In the genomic region with DNA sequence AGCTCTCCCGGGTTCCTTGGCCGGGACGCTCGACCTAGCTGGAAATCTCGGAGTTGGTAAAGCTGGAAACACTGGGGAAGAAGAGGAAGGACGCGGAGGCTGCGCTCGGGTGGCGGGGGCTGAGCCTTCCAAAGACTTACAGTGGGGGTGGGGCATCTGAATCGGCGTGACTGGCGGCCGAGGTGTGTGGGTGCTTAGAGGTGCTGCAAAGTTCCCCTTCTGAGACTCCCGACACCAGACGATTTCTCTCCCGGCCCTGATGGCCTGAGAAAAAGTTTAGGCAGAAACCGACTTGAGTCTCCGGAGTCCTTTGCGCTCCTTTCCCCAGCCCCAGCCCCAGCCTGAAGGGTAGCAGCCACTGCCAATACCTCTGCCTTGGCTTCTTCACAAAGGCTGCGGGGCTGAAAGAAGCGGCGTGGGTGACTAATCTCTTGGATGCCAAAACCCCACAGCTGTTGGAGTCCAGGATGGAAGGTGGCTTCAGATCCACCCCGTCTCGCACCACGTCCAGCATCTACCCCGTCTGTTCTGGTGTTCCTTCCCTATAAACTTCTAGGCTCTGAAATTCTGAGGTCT, we compare ENCODE assay signal across 8 mouse cellular contexts. TPM values are rescaled to one million over a fixed set of nuclear protein-coding genes. Genes with fewer than 3 reads are reported as not detected.
DNase-seq lines count a peak whose midpoint lies in the region; ATAC-seq and TF ChIP-seq lines count a peak whose summit lies in the region.

No protein-coding gene starts in this region.

- H3K9me3 ChIP-seq in ES-E14 (ENCODE audit: control insufficient read depth, insufficient read depth, low read depth, low read length) = no peaks in the 10 kb centered on the region
- H3K9me3 ChIP-seq in heart, embryonic 16.5 days (replicated peaks; ENCODE audit: control insufficient read depth, low read length) = no peaks in the 10 kb centered on the region
- no peaks in the 10 kb centered on the region for H3K9me3 ChIP-seq in megakaryocyte, embryonic 14.5 days

- no peaks in the 10 kb centered on the region for H3K27me3 ChIP-seq in heart, embryonic 16.5 days (ENCODE audit: control insufficient read depth, insufficient read depth, low read length)
- H3K27me3 ChIP-seq in megakaryocyte, embryonic 14.5 days (replicated peaks) = peaks cover 34% of the 10 kb centered on the region

- in situ Hi-C loops in ES-E14 (cut with MboI; ENCODE audit: low sequenced_read_pairs in 2 of 2, unreplicated experiment in 2 of 2) = no loop called here

- peaks cover 32% of the 10 kb centered on the region for H3K36me3 ChIP-seq in ES-E14 (ENCODE audit: control insufficient read depth, insufficient read depth, low read length, poor library complexity, severe bottlenecking)
- H3K36me3 ChIP-seq in heart, embryonic 16.5 days (ENCODE audit: control insufficient read depth, insufficient read depth) = peaks cover 24% of the 10 kb centered on the region
- H3K36me3 ChIP-seq in megakaryocyte, embryonic 14.5 days (replicated peaks; ENCODE audit: low read length) = peaks cover 36% of the 10 kb centered on the region

- peak; percentile 93 for DNase-seq in heart, adult 11 months
- DNase-seq in heart, postnatal 25 days (ENCODE audit: low spot score) = no peak
- no peak for DNase-seq in ES-E14 (ENCODE audit: low read depth, low spot score)
- peak; percentile 43 for DNase-seq in left cerebral cortex, postnatal 4 days

- WGBS in heart, embryonic 16.5 days = 1% methylated on average over 27 of the region's 27 CpGs

- H3K4me1 ChIP-seq in ES-E14 (ENCODE audit: control insufficient read depth in 2 of 2, insufficient read depth in 2 of 2, low read length in 2 of 2, poor library complexity in 1 of 2) = peaks cover 0 to 26% of the 10 kb centered on the region in 2 experiments; a peak in 2 of 4 replicates
- peaks cover 29% of the 10 kb centered on the region for H3K4me1 ChIP-seq in heart, embryonic 16.5 days (ENCODE audit: control insufficient read depth, insufficient read depth, low read length)
- H3K4me1 ChIP-seq in megakaryocyte, embryonic 14.5 days = peaks cover 89% of the 10 kb centered on the region

- intact Hi-C loops in heart, postnatal 25 days (cut with DNase I) = no loop called here
- intact Hi-C loops in left cerebral cortex, postnatal 4 days (cut with DNase I) = no loop called here

- ATAC-seq in common myeloid progenitor, adult 5-6 weeks (replicated peaks; ENCODE audit: low read depth, poor library complexity, severe bottlenecking) = peak; percentile 19; the same call in 1 of the 2 replicates
- ATAC-seq in heart, embryonic 16.5 days (replicated peaks; ENCODE audit: extremely low read depth, insufficient read depth, low FRiP score) = no peak; the same call in 1 of the 2 replicates
- ATAC-seq in monocyte, adult 5-6 weeks (replicated peaks; ENCODE audit: insufficient number of reproducible peaks, low FRiP score, low TSS enrichment, poor library complexity, severe bottlenecking) = no peak

- H3K27ac ChIP-seq in ES-E14 (ENCODE audit: insufficient read depth, low read depth, low read length, poor library complexity, severe bottlenecking) = no peak overlapping the region
- H3K27ac ChIP-seq in heart, embryonic 16.5 days (ENCODE audit: low read length) = peak overlapping the region; percentile 55

- peak overlapping the region; percentile 99 for H3K4me2 ChIP-seq in heart, embryonic 16.5 days (ENCODE audit: low read depth, low read length)

- H3K9ac ChIP-seq in ES-E14 (ENCODE audit: insufficient read depth, low read depth, low read length, poor library complexity, severe bottlenecking) = peak overlapping the region; percentile 81
- H3K9ac ChIP-seq in heart, embryonic 16.5 days (ENCODE audit: low read length) = peak overlapping the region; percentile 82

- peak overlapping the region; percentile 78 to 80 for H3K4me3 ChIP-seq in ES-E14 (ENCODE audit: insufficient read depth in 1 of 2, low read depth in 1 of 2, low read length in 2 of 2, poor library complexity in 1 of 2, severe bottlenecking in 1 of 2)
- H3K4me3 ChIP-seq in heart, embryonic 16.5 days (ENCODE audit: low read length) = peak overlapping the region; percentile 71
- H3K4me3 ChIP-seq in megakaryocyte, embryonic 14.5 days (replicated peaks) = peak overlapping the region; percentile 96

TF ChIP-seq in ES-E14, 5 proteins besides CTCF, POLR2A, EP300 and RAD21:
- TF ChIP-seq ZNF384 (IDR thresholded peaks at IDR 0.05; ENCODE audit: low read depth, low read length) (no peak), ZC3H11A (IDR thresholded peaks at IDR 0.05; ENCODE audit: borderline replicate concordance, low read depth, low read length) (no peak), MAFK (IDR thresholded peaks at IDR 0.05; ENCODE audit: insufficient read depth, low read depth, low read length) (no peak), CHD2 (IDR thresholded peaks at IDR 0.05; ENCODE audit: low read depth, low read length) (no peak), HCFC1 (IDR thresholded peaks at IDR 0.05; ENCODE audit: borderline replicate concordance, insufficient read depth, low read length) (no peak)

RNA-seq across cellular contexts. Expression of a gene that starts 0.7 kb away (rescaled TPM):
- total RNA-seq in heart, postnatal 25 days (2021) = 1 to 10 TPM; 5.3 to 5.8 TPM
- total RNA-seq in ES-E14 (2012; rRNA removed) = 16.7 and 40.0 TPM in 2 replicates
- 5.6 and 7.6 TPM in 2 replicates for total RNA-seq in common myeloid progenitor, adult 5-6 weeks (2017)
- 11.4 and 11.9 TPM in 2 replicates for polyA plus RNA-seq in heart, embryonic 16.5 days (2015; fragmentation: Nextera tagmentation; extraction: Ambion mirVana)
- total RNA-seq in left cerebral cortex, postnatal 4 days (2021) = 10 to 100 TPM; 19.9 to 21.4 TPM
- polyA plus RNA-seq in megakaryocyte, embryonic 14.5 days (2012; ENCODE audit: insufficient read depth, low replicate concordance) = 2.7 and 5.8 TPM in 2 replicates
- 0.48 to 1.2 TPM in 2 of 3 replicates, not detected in the other for total RNA-seq in monocyte, adult 5-6 weeks (2017)

RNA-seq across cellular contexts. Expression of a gene that starts 7.6 kb away (rescaled TPM):
- 100 to 1,000 TPM; 532 to 566 TPM for total RNA-seq in heart, postnatal 25 days (2021)
- total RNA-seq in ES-E14 (2012; rRNA removed) = 2,560 and 3,102 TPM in 2 replicates
- total RNA-seq in common myeloid progenitor, adult 5-6 weeks (2017) = 3,935 and 5,520 TPM in 2 replicates
- 509 and 560 TPM in 2 replicates for polyA plus RNA-seq in heart, embryonic 16.5 days (2015; fragmentation: Nextera tagmentation; extraction: Ambion mirVana)
- total RNA-seq in left cerebral cortex, postnatal 4 days (2021) = 1,000 to 10,000 TPM; 1,144 to 1,233 TPM
- 64.8 and 417 TPM in 2 replicates for polyA plus RNA-seq in megakaryocyte, embryonic 14.5 days (2012; ENCODE audit: insufficient read depth, low replicate concordance)
- total RNA-seq in monocyte, adult 5-6 weeks (2017) = 1,558 to 1,754 TPM (median 1,732 TPM) in 3 replicates

RNA-seq across cellular contexts. Expression of a gene that starts 51.3 kb away (rescaled TPM):
- total RNA-seq in heart, postnatal 25 days (2021) = under 1 TPM; 0.13 to 0.25 TPM
- 0.71 and 2.6 TPM in 2 replicates for total RNA-seq in ES-E14 (2012; rRNA removed)
- not detected in 2 replicates for total RNA-seq in common myeloid progenitor, adult 5-6 weeks (2017)
- polyA plus RNA-seq in heart, embryonic 16.5 days (2015; fragmentation: Nextera tagmentation; extraction: Ambion mirVana) = 1.1 and 1.3 TPM in 2 replicates
- total RNA-seq in left cerebral cortex, postnatal 4 days (2021) = 1 to 10 TPM; 1.5 to 1.8 TPM
- 7.0 TPM in 1 of 2 replicates, not detected in the other for polyA plus RNA-seq in megakaryocyte, embryonic 14.5 days (2012; ENCODE audit: insufficient read depth, low replicate concordance)
- total RNA-seq in monocyte, adult 5-6 weeks (2017) = not detected in 3 replicates

Comparison
In these comparisons a context has a peak if more than half of its experiments do, and no peak if none do; other contexts are left out.
1. DNase-seq: peak in heart, adult 11 months (single experiment) and left cerebral cortex, postnatal 4 days (single experiment); none in heart, postnatal 25 days (single experiment) and ES-E14 (single experiment).
2. Peak in every context shown above with its lines, with median percentiles within 50 percentile points of each other: H3K4me3 ChIP-seq.